Mouse (Mus musculus) testis, adult 2 months (tissue): Measurements from ENCODE around the gene Cdh18.

Source experiments
- CTCF ChIP-seq: fragments of 200-500 bp; IDR thresholded peaks from 2 replicates; pipeline ENCODE4 v1.5.1; 2012; ENCODE audit warnings: low read depth, mild to moderate bottlenecking, inconsistent platforms, low read length, moderate library complexity; ENCODE audit not compliant: control insufficient read depth, insufficient read depth, insufficient replicate concordance
- POLR2A ChIP-seq: fragments of 200-500 bp; IDR thresholded peaks from 2 replicates; pipeline ENCODE4 v1.6.1; 2012; ENCODE audit warnings: low read depth, mild to moderate bottlenecking, inconsistent platforms, low read length, moderate library complexity; ENCODE audit not compliant: control insufficient read depth

- TF ChIP-seq CTCF, result no peak
- no peak for TF ChIP-seq POLR2A
These were observed 859.4 kb downstream of the Cdh18 start for GRCm38 (mm10) chr15:23408256-23408655.
